Mouse (Mus musculus): ENCODE measurements at regions not wholly inside any gene's neighbourhood (a gene's known extent, or its start where the extent isn't known, plus 50 kb on each side); places are given as distances from the start of the nearest gene placed in this dataset.

GRCm38 (mm10) chr2:128306693-128307092 is 180.9 kb downstream of the Bcl2l11 start:
- 25% methylated on average over 6 of the region's 6 CpGs for WGBS (ENCODE audit: insufficient replicate concordance)
- H3K4me3 ChIP-seq (ENCODE audit: low read depth, low read length), result no peak overlapping the region
- H3K27ac ChIP-seq (ENCODE audit: low read length), result no peak overlapping the region
- H3K4me2 ChIP-seq (ENCODE audit: low read depth, low read length), result no peak overlapping the region
- ATAC-seq (ENCODE audit: low read depth), result no peak
- H3K9me3 ChIP-seq (replicated peaks; ENCODE audit: control insufficient read depth, low read length), result no peaks in the 10 kb centered on the region
- no peaks in the 10 kb centered on the region for H3K27me3 ChIP-seq (ENCODE audit: control insufficient read depth, insufficient read depth, low read depth, low read length)
- no peaks in the 10 kb centered on the region for H3K36me3 ChIP-seq (ENCODE audit: control insufficient read depth, insufficient read depth)
- H3K9ac ChIP-seq (ENCODE audit: low read depth, low read length), result no peak overlapping the region
- H3K4me1 ChIP-seq (ENCODE audit: control insufficient read depth, low read depth, low read length), result no peaks in the 10 kb centered on the region; the same call in 1 of the 2 replicates

GRCm38 (mm10) chr2:128309541-128310030 is 183.7 kb downstream of the Bcl2l11 start:
- Histone ChIP-seq H3K27me3 (ENCODE audit: control insufficient read depth, insufficient read depth, low read depth, low read length) (no peaks in the 10 kb centered on the region), H3K27ac (ENCODE audit: low read length) (peak overlapping the region; percentile 29; the same call in 1 of the 2 replicates), H3K4me3 (ENCODE audit: low read depth, low read length) (no peak overlapping the region), H3K9ac (ENCODE audit: low read depth, low read length) (no peak overlapping the region), H3K36me3 (ENCODE audit: control insufficient read depth, insufficient read depth) (no peaks in the 10 kb centered on the region), H3K9me3 (replicated peaks; ENCODE audit: control insufficient read depth, low read length) (no peaks in the 10 kb centered on the region), H3K4me2 (ENCODE audit: low read depth, low read length) (no peak overlapping the region), H3K4me1 (ENCODE audit: control insufficient read depth, low read depth, low read length) (no peaks in the 10 kb centered on the region; the same call in 1 of the 2 replicates)
- ATAC-seq (ENCODE audit: low read depth), result no peak
- 41% methylated on average over 10 of the region's 10 CpGs for whole genome bisulfite sequencing (ENCODE audit: insufficient replicate concordance)

GRCm38 (mm10) chr2:128310081-128310480 is 184.2 kb downstream of the Bcl2l11 start:
- 44% methylated on average over 5 of the region's 5 CpGs for WGBS (ENCODE audit: insufficient replicate concordance)
- Histone ChIP-seq H3K4me1 (ENCODE audit: control insufficient read depth, low read depth, low read length) (no peaks in the 10 kb centered on the region; the same call in 1 of the 2 replicates), H3K27ac (ENCODE audit: low read length) (no peak overlapping the region; the same call in 1 of the 2 replicates), H3K4me3 (ENCODE audit: low read depth, low read length) (no peak overlapping the region), H3K36me3 (ENCODE audit: control insufficient read depth, insufficient read depth) (no peaks in the 10 kb centered on the region), H3K9me3 (replicated peaks; ENCODE audit: control insufficient read depth, low read length) (no peaks in the 10 kb centered on the region), H3K9ac (ENCODE audit: low read depth, low read length) (no peak overlapping the region), H3K4me2 (ENCODE audit: low read depth, low read length) (no peak overlapping the region), H3K27me3 (ENCODE audit: control insufficient read depth, insufficient read depth, low read depth, low read length) (no peaks in the 10 kb centered on the region)
- ATAC-seq (ENCODE audit: low read depth), result no peak

- no peaks in the 10 kb centered on the region; the same call in 1 of the 2 replicates for H3K4me1 ChIP-seq (ENCODE audit: control insufficient read depth, low read depth, low read length)
- peak; percentile 19; the same call in 1 of the 2 replicates for ATAC-seq (ENCODE audit: low read depth)
- H3K27me3 ChIP-seq (ENCODE audit: control insufficient read depth, insufficient read depth, low read depth, low read length), result no peaks in the 10 kb centered on the region
- peak overlapping the region; percentile 27 for H3K4me3 ChIP-seq (ENCODE audit: low read depth, low read length)
- H3K9ac ChIP-seq (ENCODE audit: low read depth, low read length), result no peak overlapping the region
- peak overlapping the region; percentile 49 for H3K4me2 ChIP-seq (ENCODE audit: low read depth, low read length)
- no peaks in the 10 kb centered on the region for H3K9me3 ChIP-seq (replicated peaks; ENCODE audit: control insufficient read depth, low read length)
- no peaks in the 10 kb centered on the region for H3K36me3 ChIP-seq (ENCODE audit: control insufficient read depth, insufficient read depth)
- H3K27ac ChIP-seq (ENCODE audit: low read length), result no peak overlapping the region
- WGBS (ENCODE audit: insufficient replicate concordance), result 4% methylated on average over 14 of the region's 14 CpGs
These were observed 186.3 kb downstream of the Bcl2l11 start for GRCm38 (mm10) chr2:128312084-128312594.

- Histone ChIP-seq H3K27me3 (ENCODE audit: control insufficient read depth, insufficient read depth, low read depth, low read length) (no peaks in the 10 kb centered on the region), H3K4me2 (ENCODE audit: low read depth, low read length) (peak overlapping the region; percentile 49; the same call in 1 of the 2 replicates), H3K9ac (ENCODE audit: low read depth, low read length) (no peak overlapping the region), H3K4me3 (ENCODE audit: low read depth, low read length) (no peak overlapping the region), H3K27ac (ENCODE audit: low read length) (no peak overlapping the region), H3K36me3 (ENCODE audit: control insufficient read depth, insufficient read depth) (no peaks in the 10 kb centered on the region), H3K4me1 (ENCODE audit: control insufficient read depth, low read depth, low read length) (no peaks in the 10 kb centered on the region; the same call in 1 of the 2 replicates), H3K9me3 (replicated peaks; ENCODE audit: control insufficient read depth, low read length) (no peaks in the 10 kb centered on the region)
- 51% methylated on average over 12 of the region's 12 CpGs for WGBS (ENCODE audit: insufficient replicate concordance)
- ATAC-seq (ENCODE audit: low read depth), result no peak
These were observed 187.1 kb downstream of the Bcl2l11 start for GRCm38 (mm10) chr2:128312659-128313581.

- Histone ChIP-seq H3K4me1 (ENCODE audit: control insufficient read depth, low read depth, low read length) (no peaks in the 10 kb centered on the region; the same call in 1 of the 2 replicates), H3K27ac (ENCODE audit: low read length) (no peak overlapping the region), H3K4me3 (ENCODE audit: low read depth, low read length) (no peak overlapping the region), H3K9me3 (replicated peaks; ENCODE audit: control insufficient read depth, low read length) (no peaks in the 10 kb centered on the region), H3K36me3 (ENCODE audit: control insufficient read depth, insufficient read depth) (no peaks in the 10 kb centered on the region), H3K27me3 (ENCODE audit: control insufficient read depth, insufficient read depth, low read depth, low read length) (no peaks in the 10 kb centered on the region), H3K4me2 (ENCODE audit: low read depth, low read length) (no peak overlapping the region), H3K9ac (ENCODE audit: low read depth, low read length) (no peak overlapping the region)
- 48% methylated on average over 2 of the region's 2 CpGs for WGBS (ENCODE audit: insufficient replicate concordance)
- no peak for ATAC-seq (ENCODE audit: low read depth)
These were observed 187.7 kb downstream of the Bcl2l11 start for GRCm38 (mm10) chr2:128313582-128313918.

- Histone ChIP-seq H3K9ac (ENCODE audit: low read depth, low read length) (no peak overlapping the region), H3K4me1 (ENCODE audit: control insufficient read depth, low read depth, low read length) (no peaks in the 10 kb centered on the region; the same call in 1 of the 2 replicates), H3K9me3 (replicated peaks; ENCODE audit: control insufficient read depth, low read length) (no peaks in the 10 kb centered on the region), H3K36me3 (ENCODE audit: control insufficient read depth, insufficient read depth) (no peaks in the 10 kb centered on the region), H3K4me3 (ENCODE audit: low read depth, low read length) (no peak overlapping the region), H3K27me3 (ENCODE audit: control insufficient read depth, insufficient read depth, low read depth, low read length) (no peaks in the 10 kb centered on the region), H3K27ac (ENCODE audit: low read length) (no peak overlapping the region), H3K4me2 (ENCODE audit: low read depth, low read length) (no peak overlapping the region)
- WGBS (ENCODE audit: insufficient replicate concordance), result 59% methylated on average over 1 of the region's 1 CpGs
- no peak for ATAC-seq (ENCODE audit: low read depth)
These were observed 188.1 kb downstream of the Bcl2l11 start for GRCm38 (mm10) chr2:128313948-128314347.

GRCm38 (mm10) chr2:128316516-128316915 is 190.7 kb downstream of the Bcl2l11 start:
- no peak overlapping the region for H3K4me2 ChIP-seq (ENCODE audit: low read depth, low read length)
- no peaks in the 10 kb centered on the region for H3K9me3 ChIP-seq (replicated peaks; ENCODE audit: control insufficient read depth, low read length)
- no peak overlapping the region for H3K4me3 ChIP-seq (ENCODE audit: low read depth, low read length)
- no peak for ATAC-seq (ENCODE audit: low read depth)
- H3K27ac ChIP-seq (ENCODE audit: low read length), result no peak overlapping the region
- no peaks in the 10 kb centered on the region for H3K27me3 ChIP-seq (ENCODE audit: control insufficient read depth, insufficient read depth, low read depth, low read length)
- no peak overlapping the region for H3K9ac ChIP-seq (ENCODE audit: low read depth, low read length)
- WGBS (ENCODE audit: insufficient replicate concordance), result 27% methylated on average over 2 of the region's 2 CpGs
- no peaks in the 10 kb centered on the region; the same call in 1 of the 2 replicates for H3K4me1 ChIP-seq (ENCODE audit: control insufficient read depth, low read depth, low read length)
- H3K36me3 ChIP-seq (ENCODE audit: control insufficient read depth, insufficient read depth), result no peaks in the 10 kb centered on the region

GRCm38 (mm10) chr2:128318266-128318665 is 192.4 kb downstream of the Bcl2l11 start:
- no peaks in the 10 kb centered on the region for H3K4me1 ChIP-seq (ENCODE audit: control insufficient read depth, low read depth, low read length)
- no peaks in the 10 kb centered on the region for H3K27me3 ChIP-seq (ENCODE audit: control insufficient read depth, insufficient read depth, low read depth, low read length)
- no peak overlapping the region for H3K4me2 ChIP-seq (ENCODE audit: low read depth, low read length)
- H3K36me3 ChIP-seq (ENCODE audit: control insufficient read depth, insufficient read depth), result no peaks in the 10 kb centered on the region
- WGBS (ENCODE audit: insufficient replicate concordance), result 48% methylated on average over 4 of the region's 4 CpGs
- no peak overlapping the region for H3K9ac ChIP-seq (ENCODE audit: low read depth, low read length)
- H3K4me3 ChIP-seq (ENCODE audit: low read depth, low read length), result no peak overlapping the region
- H3K9me3 ChIP-seq (replicated peaks; ENCODE audit: control insufficient read depth, low read length), result no peaks in the 10 kb centered on the region
- no peak overlapping the region for H3K27ac ChIP-seq (ENCODE audit: low read length)
- ATAC-seq (ENCODE audit: low read depth), result no peak

Data from liver, embryonic 16.5 days (tissue).